Mouse (Mus musculus) urinary bladder, postnatal 36 days (tissue): ENCODE data around the gene Dcaf5.
"Not testable (repeated sequence)": the region's sequence is repeated elsewhere in the genome, so short reads cannot be mapped to it uniquely, and the experiment has no call there.

Source experiments
- DNase-seq, 2 experiments: peaks; one replicate each; pipeline ENCODE4 v3.0.0; 2022; ENCODE audit warnings: low spot score in 2 of 2, mixed read lengths in 1 of 2

The Dcaf5 gene

DNA sequence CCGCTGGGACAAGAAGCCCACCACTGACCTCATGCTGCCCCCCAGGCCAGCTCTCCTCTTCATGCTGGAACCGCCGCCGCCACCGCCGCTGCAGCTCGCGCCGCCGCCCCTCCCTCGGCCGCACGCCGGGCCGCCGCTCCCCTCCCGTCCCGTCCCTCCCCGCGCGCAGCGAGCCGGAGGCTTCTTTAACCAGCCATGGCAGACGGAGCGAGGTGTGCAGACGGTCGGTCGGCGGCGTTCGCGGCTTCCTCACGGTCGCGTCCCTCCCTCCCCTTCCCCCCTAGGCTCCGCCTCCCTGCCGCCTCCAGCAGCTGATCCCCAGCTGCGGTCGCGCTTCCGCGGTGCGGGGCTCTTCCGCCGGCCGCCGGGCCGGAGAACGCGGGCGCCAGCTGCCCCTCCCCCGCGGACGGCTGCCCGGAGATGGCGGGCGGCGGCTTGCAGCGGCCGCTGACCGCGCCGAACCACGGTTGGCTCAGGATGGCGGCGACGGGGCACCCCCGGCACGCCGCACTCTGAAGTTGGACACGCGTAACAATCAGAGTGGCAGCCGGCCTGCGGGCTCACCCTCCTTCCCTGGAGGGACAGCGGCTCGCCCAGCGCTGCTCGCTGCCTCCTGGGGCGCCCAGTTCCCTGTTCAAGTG is at the start of gene Dcaf5:
TSS of gene Dcaf5 (minus strand) at position 266 of the 641 bp plus-strand sequence.
- peak; percentile 52 to 77 for DNase-seq

- DNase-seq = no peak
These were observed 47.0 kb upstream of the Dcaf5 start for GRCm38 (mm10) chr12:80483397-80483796.

- no peak for DNase-seq
These were observed 43.6 kb upstream of the Dcaf5 start for GRCm38 (mm10) chr12:80479986-80480385.

DNA sequence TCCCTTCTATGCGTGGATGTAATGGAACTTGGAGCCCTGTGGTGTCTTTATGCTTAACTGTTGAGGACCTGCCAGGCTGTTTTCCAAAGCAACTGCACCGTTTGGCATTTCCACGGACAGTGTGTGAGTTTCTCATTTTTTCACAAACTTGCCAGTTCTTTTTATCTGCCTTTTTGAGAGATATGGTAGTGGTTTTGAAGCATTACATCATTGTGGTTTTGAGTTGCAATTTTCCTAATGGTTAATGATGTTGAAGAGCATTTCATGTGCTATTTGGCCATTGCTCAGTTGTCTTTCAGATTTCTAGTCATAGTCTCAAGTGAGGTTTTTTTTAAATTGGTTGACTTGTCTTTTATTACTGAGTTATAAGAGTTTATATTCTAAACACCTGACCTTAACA is 37.3 kb upstream of the Dcaf5 start:
- DNase-seq = no peak

DNA sequence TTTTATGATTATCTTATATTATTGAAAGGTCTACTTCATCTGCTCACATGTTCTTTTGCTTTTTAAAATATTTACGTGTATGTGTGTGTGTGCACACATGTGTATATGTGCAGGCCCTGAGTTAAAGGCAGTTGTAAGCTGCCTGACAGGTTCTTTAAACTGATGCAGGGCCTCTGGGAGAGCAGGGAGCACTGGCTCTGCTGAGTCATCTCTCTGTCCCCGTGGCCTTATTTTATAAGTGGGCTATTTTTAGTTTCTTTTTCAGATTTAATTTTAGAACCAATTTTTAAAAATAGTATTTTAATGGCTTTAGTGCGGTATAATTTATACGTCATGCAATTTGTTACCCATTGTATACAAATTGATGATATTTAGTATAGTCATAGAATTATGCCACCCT is 35.5 kb upstream of the Dcaf5 start:
- DNase-seq = no peak

- DNase-seq = no peak
These were observed 33.8 kb upstream of the Dcaf5 start for GRCm38 (mm10) chr12:80470206-80470605.

- no peak for DNase-seq
These were observed 27.4 kb upstream of the Dcaf5 start for GRCm38 (mm10) chr12:80463666-80464269.

- peak; percentile 83 to 90 for DNase-seq
These were observed 26.7 kb upstream of the Dcaf5 start, which contains the start of gene Exd2 for GRCm38 (mm10) chr12:80462942-80463651. TSS of gene Exd2 (plus strand) at chr12:80463095.

- DNase-seq = not testable (repeated sequence)
These were observed 26.0 kb upstream of the Dcaf5 start for GRCm38 (mm10) chr12:80462292-80462896.

DNA sequence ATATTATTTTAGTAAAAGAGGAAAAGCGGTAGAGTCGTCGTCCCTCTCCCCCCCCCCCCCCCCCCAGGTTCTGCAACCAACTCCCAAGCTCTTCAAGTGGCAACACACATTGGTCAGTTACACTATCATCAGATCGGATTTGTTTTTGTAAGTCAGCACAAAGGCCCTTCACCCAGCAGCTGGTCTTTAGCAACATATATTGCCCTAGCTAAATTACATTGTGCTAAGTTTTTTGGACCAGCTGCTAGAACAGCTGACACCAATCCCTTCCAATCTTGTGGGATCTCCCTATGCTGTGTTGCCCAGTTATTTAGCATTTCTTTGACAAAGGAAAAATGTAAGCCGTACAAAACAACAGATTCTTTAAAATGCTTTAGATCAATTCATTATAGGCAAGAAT is 21.6 kb upstream of the Dcaf5 start:
- DNase-seq = no peak

DNA sequence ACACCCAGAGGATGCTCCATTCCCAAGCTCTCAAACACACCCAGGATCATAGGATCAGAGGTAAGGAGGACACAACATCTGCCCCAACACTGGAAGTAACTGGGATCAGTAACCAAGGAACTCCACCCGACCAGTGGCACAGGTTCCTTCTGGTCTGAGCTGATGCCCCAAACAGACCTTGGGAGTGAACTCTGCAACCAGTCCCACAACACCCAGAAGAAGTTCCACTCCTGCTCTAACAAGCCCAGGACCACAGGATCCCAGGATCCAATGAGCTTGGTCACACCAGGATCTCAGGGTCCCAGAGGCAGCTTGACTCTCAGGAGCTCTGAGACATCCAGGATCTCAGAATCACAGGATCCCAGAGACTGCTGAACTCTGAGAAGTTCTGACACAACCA is 17.1 kb upstream of the Dcaf5 start:
- no peak for DNase-seq

DNA sequence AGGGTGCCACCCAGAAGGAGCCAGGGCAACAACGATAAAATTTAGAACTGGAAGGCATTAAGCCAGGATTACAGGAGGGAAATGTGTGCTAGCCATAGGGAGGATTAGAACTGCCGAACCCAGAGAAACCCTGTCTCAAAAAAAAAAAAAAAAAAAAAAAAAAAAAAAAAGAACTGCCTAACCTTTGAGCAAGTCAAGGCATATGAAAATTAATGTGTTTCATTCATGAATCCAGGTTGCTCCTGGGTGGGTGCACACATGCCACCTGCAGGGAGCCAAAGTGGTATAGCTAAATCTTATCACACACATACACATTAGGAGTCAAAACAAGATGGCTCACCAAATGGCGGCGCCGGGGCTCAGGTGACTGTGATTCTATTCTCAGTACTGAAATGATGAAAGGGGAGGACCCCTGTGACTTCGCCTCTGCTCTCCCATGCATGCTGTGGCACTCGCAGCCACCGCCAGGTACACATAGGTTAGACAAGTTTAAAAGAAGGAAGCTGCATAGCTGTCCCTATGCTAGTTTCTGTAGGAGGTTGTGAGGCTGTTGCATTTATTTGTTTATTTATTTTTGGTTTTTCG is 8.2 kb upstream of the Dcaf5 start:
- no peak for DNase-seq

- DNase-seq = no peak
These were observed 4.6 kb upstream of the Dcaf5 start for GRCm38 (mm10) chr12:80440957-80441356.

DNA sequence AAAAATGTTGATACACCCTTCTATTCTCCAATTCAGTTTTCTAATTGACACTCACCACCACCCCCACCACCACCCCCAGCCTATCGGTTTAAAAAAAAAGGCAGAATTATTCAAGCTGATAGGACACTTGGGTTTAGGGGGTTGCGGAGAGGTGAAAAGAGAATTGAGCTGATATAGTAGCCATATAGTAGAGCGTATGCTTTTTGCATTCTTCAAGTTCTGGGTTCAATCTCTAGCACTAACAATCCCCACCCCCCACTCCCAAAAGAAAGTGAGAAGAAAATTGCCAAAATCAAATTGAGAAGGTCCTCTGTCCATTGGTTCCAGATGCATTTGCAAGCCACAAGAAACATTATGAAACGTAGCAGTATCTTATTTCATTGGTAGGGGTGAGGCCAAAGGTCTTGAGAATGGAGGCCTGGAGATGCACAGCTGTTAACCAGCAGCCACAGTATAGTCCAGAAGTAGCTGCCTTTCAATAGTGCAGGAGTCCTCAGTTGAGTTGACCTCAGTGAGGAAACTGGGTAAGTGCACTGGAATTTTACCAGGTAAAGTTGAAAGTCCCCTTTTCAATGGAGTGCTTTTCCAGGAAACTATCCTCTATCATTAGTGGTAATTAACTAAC is 762 bp upstream of the Dcaf5 start:
- DNase-seq = no peak

DNA sequence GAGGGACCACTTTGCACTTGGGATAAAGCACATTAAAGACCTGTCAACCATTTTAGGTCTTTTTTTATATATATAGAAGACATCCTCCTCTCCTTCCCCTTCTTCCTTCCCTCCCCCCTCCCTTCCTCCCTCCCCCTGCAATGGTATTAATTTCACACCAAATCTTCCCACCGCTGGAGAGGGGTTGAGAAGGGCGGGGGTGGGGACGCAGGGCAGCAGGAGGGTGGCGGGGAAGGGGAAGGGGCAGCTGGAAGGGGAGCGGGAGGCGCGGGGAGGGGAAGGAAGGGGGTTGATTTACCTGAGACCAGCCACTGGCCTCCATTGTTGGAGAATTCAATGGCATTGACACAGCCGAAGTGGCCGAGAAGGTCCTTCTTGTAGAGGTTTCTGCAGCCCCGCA is 514 bp downstream of the Dcaf5 start:
- no peak for DNase-seq

- peak; percentile 52 to 69 for DNase-seq
These were observed 1.3 kb downstream of the Dcaf5 start for GRCm38 (mm10) chr12:80434961-80435691.

- DNase-seq = no peak
These were observed 1.8 kb downstream of the Dcaf5 start for GRCm38 (mm10) chr12:80434601-80434960.

- no peak for DNase-seq
These were observed 3.1 kb downstream of the Dcaf5 start for GRCm38 (mm10) chr12:80433266-80433665.

- DNase-seq = no peak
These were observed 8.7 kb downstream of the Dcaf5 start for GRCm38 (mm10) chr12:80427683-80428082.

DNA sequence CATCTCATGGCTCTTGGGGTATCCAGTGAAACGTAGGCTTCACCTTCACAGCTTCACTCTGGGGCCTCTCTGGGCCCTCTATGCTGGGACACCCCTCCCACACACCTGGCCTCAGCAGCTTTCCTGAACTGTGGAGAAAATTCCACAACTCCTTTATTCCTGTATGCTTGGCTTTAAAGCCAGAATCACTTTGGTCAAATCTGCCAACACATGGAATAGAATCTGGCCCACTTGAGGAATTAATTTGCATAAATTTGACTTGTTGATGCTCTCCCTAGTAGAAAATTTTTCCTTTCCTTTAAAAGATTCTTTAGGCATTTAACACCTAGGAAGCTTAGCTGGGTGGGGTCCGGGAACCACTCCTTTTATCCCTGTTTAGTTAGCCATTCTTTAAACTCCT is 21.3 kb downstream of the Dcaf5 start:
- DNase-seq = no peak

DNA sequence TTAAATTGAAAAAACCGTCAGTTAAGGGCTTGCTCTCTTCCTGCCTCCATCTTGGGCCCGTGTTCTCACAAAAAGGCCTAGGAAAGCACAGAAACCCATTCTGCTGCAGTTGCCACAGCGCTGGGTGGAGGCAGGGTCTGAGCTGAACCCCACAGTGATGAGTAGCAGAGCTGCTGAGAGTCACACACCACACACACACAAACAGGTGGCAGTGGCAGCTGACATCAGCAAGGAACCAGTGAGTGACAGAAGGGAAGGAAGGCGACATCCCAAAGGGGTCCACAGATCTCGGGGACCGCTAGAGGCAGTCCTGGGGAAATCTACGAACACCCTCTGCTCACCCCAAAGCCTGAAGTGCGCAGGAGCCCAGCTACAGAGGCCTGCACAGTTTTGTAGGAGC is 25.5 kb downstream of the Dcaf5 start:
- no peak for DNase-seq
